Mouse (Mus musculus): Measurements from ENCODE around the gene Pou3f3.

The Pou3f3 gene

GRCm38 (mm10) chr1:42709431-42710160 is 14.0 kb downstream of the Pou3f3 start:
- in situ Hi-C loops (cut with MboI; ENCODE audit: low sequenced_read_pairs) = no loop called here

DNA sequence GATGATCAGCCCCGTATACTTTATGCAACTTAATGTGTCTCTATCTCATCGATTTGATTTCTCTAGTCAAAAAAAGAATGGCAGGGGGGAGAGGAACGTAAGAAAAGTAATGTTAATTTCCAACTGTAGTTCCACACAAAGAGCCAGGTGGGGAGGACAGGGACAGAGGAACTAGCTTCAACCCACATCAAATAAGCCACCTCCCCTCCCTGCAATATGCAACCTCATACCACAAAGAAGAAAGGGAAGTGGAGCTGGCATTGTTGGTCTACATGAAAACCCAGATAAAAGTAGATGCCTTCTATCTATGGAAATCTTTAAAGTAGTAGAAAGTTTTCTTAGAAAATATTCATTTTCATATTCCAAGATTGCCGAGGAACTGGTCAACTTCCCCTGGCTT is 14.7 kb downstream of the Pou3f3 start:
- in situ Hi-C loops (cut with MboI; ENCODE audit: low sequenced_read_pairs) = no loop called here

DNA sequence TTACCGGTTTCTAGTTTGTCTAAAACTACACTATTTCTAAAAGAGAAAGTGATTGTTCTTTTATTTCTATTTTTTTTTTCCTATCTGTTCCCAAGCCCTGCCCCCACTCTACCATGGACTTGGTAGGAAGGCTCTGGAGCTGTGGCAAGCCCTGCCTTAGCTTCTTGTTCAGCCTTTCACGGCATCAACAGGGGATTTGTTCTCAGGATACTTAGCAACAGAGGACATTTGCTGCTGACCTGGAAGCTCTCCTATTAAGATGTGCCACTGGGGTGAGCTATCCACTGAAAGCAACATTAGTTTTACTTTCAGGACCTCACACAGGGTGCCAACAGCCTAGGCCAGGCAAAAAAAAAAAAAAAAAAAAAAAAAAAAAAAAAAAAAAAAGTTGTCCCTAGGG is 15.4 kb downstream of the Pou3f3 start:
- in situ Hi-C loops (cut with MboI; ENCODE audit: low sequenced_read_pairs) = no loop called here

DNA sequence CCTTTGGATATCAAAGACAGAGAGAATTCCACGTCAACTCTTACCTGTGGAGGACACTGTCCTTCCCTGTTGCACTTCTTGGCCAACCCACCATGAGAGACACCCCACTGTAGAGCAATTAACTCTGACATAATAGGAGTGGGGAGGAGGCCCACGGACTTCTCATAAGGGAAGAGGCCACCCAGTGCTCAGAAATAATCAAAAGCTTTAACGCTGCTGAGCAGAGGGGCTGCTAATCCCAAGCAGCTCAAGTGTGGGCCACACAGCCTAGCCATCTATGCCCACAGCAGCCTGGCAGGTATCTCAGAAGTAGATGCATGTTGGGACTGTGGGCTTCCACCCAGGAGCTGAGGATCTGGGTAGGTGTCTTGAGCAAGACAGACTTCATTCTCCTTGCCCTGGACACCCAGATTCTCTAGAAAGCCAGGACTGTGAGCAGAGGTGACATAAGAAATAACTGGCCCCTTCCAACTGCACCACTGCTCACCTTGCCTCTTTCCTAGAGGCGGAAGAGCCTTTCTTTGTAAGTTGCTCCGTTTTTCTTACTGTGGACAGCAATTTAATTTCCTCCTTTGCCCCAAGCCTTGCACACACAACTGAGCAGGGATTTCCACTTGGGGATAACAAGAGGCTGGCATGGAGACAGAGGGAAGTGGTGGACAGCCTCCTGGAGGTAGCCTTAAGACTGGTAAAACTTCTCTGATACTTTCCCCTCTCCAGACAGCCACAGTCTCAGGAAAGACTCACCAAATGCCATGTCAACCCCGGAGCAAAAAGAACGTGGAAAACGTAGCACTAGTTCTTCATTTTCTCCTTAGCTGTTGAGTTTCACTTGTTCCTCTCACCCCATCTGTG is 16.1 kb downstream of the Pou3f3 start:
- in situ Hi-C loops (cut with MboI; ENCODE audit: low sequenced_read_pairs) = no loop called here

- in situ Hi-C loops (cut with MboI; ENCODE audit: low sequenced_read_pairs) = no loop called here
Measured at GRCm38 (mm10) chr1:42712311-42712690, 16.7 kb downstream of the Pou3f3 start.

DNA sequence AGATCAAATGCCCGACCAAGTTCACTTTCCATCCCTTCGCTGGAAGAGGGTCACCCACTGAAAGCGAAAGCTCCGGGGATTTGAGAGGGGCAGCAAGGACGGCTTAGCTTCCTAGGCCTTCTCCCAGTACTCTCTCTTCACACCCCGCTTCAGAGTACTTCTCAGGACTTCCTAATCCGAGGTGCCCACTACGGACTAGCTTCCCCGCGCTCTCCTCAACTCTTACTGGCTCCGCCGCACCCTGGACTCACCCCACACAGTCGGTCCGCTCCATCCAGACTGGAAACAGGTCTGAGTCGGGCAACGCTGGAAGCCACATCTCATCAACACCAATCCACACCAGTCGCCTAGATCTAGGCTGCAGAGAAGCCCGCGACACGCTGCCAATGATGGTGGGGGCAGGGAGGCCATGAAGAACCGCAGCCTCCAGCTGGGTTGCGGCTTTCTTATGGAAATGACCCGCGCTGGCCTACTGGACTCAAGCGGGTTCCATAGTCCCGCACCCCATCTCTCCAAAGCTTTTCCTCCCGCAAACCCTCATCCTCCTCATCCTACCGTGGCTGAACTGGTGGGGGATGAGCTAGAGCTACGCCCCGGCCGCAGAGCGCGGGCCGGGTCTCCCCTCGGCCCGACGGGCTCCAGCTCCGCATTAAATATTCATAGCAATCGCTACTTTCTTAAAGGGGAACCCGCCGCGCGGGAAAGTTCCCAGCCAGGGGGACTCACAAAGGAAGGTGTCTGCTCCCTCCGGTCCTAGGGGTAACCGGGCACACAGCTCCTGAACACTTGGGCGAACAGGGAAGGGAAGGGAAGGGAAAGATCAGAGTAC is 17.8 kb downstream of the Pou3f3 start:
- in situ Hi-C loops (cut with MboI; ENCODE audit: low sequenced_read_pairs) = no loop called here

DNA sequence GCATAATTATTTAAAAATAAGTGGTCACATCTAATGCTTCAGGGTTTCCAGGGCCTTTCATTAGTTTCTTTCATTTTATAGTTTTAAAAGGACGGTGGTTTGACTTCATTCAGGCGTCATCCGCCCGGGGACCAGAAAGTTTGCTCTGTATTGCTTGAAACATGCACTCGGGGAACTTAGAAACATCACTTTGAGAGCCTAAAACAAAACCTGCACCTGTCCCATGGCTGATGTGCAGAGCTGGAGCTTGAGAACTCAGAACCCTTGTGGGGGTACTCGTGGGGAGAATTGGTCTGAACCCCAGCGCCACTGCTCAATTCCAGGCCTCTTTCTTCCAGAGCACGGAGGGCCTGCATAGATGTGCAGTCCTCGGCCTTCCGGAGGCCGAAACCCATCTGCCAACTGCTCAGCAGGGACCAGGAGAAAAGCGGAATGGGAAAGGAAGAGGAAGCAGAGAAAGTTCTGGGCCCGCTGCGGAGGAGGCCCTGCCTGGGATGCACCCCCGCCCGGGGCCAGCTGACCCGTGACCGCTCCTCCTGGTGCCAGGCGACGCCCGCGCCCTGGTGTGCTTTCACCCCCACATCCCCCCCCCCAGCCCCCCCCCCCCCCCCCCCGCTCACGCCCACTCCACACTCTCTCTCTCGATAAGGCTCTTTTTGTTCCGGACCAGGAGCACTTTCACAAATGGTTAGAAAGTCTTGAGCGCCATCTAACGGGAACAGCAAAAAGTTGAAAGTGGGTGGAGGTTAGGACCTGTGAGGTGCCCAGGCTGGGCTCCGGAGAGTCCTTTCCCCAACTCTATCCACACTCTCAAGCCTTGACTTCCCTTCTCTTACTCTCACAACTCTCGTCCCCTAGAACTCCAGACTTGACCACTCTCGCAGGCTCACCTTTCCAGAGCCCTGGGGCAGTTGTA is 18.7 kb downstream of the Pou3f3 start:
- in situ Hi-C loops (cut with MboI; ENCODE audit: low sequenced_read_pairs) = no loop called here

- in situ Hi-C loops (cut with MboI; ENCODE audit: low sequenced_read_pairs) = no loop called here
Measured at GRCm38 (mm10) chr1:42718549-42718948, 23.0 kb downstream of the Pou3f3 start.

- in situ Hi-C loops (cut with MboI; ENCODE audit: low sequenced_read_pairs) = no loop called here
Measured at GRCm38 (mm10) chr1:42721353-42721752, 25.8 kb downstream of the Pou3f3 start.

GRCm38 (mm10) chr1:42723769-42724300 is 28.3 kb downstream of the Pou3f3 start:
- in situ Hi-C loops (cut with MboI; ENCODE audit: low sequenced_read_pairs) = no loop called here

- in situ Hi-C loops (cut with MboI; ENCODE audit: low sequenced_read_pairs) = no loop called here
Measured at GRCm38 (mm10) chr1:42724881-42725280, 29.3 kb downstream of the Pou3f3 start.

DNA sequence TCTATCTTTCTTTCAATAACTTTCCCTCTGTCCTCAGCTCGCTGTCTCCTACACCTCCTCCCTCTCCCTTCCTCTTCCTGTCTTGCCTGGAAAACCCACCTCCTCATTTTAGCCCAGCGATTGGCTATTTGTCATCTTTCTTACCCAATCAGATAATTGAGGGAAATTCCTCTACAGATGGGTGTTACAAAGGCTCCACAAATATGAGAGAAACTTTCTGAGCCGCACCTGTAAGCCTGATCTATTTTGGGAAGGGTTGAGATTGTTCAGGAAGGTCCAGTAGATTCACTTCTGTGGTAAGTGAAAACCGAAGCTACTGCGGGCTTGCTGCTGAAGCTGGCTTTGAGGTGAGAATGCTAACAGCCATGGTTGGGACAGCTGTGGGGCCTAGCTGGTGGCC is 31.6 kb downstream of the Pou3f3 start:
- in situ Hi-C loops (cut with MboI; ENCODE audit: low sequenced_read_pairs) = no loop called here

DNA sequence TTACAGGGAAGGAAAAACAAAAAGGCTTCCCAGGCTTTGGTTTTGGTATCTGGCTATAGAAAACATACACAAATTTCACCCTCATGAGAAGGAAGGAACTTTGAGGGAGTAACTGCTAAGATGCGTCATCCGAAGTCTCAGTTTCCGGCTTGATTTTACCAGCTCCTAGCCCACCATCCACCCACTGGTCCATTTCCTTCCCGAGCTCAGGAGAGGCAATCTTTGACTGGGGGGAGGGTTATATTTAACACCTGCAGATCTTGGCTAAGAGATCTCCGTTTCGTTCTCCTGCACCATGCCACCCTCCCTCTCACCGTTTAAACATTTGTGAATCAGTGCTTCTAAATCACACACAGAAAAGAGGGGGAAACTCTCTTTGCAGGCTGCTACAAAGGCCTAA is 32.1 kb downstream of the Pou3f3 start:
- in situ Hi-C loops (cut with MboI; ENCODE audit: low sequenced_read_pairs) = no loop called here

DNA sequence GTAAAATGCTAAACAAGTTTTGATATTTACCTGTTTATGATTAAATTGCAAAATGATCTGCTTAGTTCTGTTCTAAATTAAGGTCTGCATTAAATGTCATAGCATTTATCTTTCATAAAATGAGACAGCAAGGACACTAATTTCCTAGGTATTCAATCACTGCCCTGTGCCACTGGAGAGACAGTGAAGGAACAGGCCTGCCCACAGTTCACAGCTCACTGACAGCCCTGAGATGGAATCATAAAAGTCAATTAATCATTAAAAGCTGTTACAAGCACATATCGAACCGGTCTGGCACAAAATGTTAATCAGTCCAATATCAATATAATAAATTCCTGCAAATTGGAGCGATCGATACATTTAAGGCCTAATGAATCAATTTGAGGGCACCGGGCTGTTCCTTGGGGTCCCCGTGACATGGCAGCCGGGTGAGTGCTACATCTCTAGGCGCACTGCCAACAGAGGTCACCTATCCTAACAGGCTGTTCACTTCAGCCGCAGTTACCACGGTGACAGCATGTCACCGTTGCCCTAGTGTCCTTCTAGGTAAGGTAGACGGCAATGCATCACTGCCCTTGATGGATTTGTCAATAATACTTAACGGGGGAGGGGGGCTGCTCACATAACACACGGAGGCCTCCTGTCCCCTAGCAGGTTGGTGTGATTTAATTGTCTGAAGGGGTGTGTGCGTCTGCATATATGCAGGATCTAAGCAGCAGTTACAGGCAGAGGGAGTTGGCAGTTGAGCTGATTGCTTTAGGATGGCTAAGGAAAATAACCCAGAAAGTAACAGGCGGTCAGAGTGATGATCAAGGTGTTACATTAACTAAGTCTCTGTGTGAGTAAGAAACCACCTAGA is 46.0 kb downstream of the Pou3f3 start:
- in situ Hi-C loops (cut with MboI; ENCODE audit: low sequenced_read_pairs) = no loop called here

DNA sequence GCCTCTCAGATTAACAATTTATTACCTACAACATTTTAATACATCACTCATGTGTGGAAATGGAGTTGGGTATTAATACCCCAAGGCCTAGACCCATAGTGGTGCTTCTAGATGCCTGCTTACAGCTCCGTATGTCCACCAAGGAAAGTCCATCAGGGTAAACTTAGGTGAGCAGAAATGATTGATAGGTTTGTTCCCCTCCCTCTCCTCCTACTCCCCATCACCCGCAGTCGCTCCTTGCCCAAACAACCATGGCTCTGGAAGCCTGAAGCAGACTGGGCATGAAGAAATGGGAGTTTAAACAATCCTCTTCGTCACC is 46.6 kb downstream of the Pou3f3 start:
- in situ Hi-C loops (cut with MboI; ENCODE audit: low sequenced_read_pairs) = no loop called here

DNA sequence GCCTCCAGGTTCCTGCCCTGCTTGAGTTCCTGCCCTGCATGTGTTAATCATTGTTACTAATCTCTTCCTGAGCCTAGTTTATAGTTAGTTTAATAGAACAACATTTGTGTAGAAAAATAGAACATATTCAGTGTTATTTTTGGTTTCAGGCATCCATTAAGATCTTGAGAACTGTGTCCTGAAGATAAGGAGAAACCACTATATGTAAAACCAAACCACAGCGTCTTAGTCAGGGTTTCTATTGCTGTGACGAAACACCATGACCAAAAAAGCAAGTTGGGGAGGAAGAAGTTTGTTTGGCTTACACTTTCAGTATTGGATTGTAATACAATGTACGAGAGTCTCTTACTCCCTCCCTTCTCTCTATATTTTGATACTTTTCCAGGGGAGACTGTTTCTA is 49.5 kb downstream of the Pou3f3 start:
- in situ Hi-C loops (cut with MboI; ENCODE audit: low sequenced_read_pairs) = no loop called here

- in situ Hi-C loops (cut with MboI; ENCODE audit: low sequenced_read_pairs) = no loop called here
Measured at GRCm38 (mm10) chr1:42749536-42750292, 54.1 kb downstream of the Pou3f3 start.
